Mouse (Mus musculus): ENCODE measurements around the gene Psg16. TPM values are rescaled to one million over a fixed set of nuclear protein-coding genes. Genes with fewer than 3 reads are reported as not detected.

Gene Psg16
- polyA plus RNA-seq, 1 experiment from 2014 or later = 0.12 TPM

- Histone ChIP-seq H3K4me2 (ENCODE audit: low read depth, severe bottlenecking) (no peak overlapping the region), H3K9ac (ENCODE audit: low read length) (no peak overlapping the region), H3K4me1 (ENCODE audit: control insufficient read depth, insufficient read depth, low read length) (peaks cover 20% of the 10 kb centered on the region), H3K27me3 (ENCODE audit: control insufficient read depth, insufficient read depth, low read length) (no peaks in the 10 kb centered on the region), H3K9me3 (ENCODE audit: control insufficient read depth, low read length) (no peaks in the 10 kb centered on the region), H3K4me3 (ENCODE audit: low read depth, low read length) (no peak overlapping the region), H3K36me3 (ENCODE audit: control insufficient read depth, insufficient read depth, low read length) (no peaks in the 10 kb centered on the region; the same call in 1 of the 2 replicates), H3K27ac (replicated peaks; ENCODE audit: low read depth, low read length) (no peak overlapping the region)
- no peak for ATAC-seq (ENCODE audit: insufficient number of reproducible peaks, low FRiP score, low TSS enrichment, low read depth)
- WGBS = 69% methylated on average over 7 of the region's 7 CpGs
- DNase-seq (ENCODE audit: low spot score) = no peak
Measured at GRCm38 (mm10) chr7:17028923-17029322, 44.9 kb upstream of the Psg16 start.

GRCm38 (mm10) chr7:17030239-17030638, 43.6 kb upstream of the Psg16 start:
- DNase-seq (ENCODE audit: low spot score) (no peak), ATAC-seq (ENCODE audit: insufficient number of reproducible peaks, low FRiP score, low TSS enrichment, low read depth) (no peak)
- Histone ChIP-seq H3K9ac (ENCODE audit: low read length) (no peak overlapping the region), H3K9me3 (ENCODE audit: control insufficient read depth, low read length) (no peaks in the 10 kb centered on the region), H3K36me3 (ENCODE audit: control insufficient read depth, insufficient read depth, low read length) (no peaks in the 10 kb centered on the region; the same call in 1 of the 2 replicates), H3K27ac (replicated peaks; ENCODE audit: low read depth, low read length) (no peak overlapping the region), H3K4me1 (ENCODE audit: control insufficient read depth, insufficient read depth, low read length) (peaks cover 13% of the 10 kb centered on the region), H3K4me2 (ENCODE audit: low read depth, severe bottlenecking) (no peak overlapping the region), H3K4me3 (ENCODE audit: low read depth, low read length) (no peak overlapping the region), H3K27me3 (ENCODE audit: control insufficient read depth, insufficient read depth, low read length) (no peaks in the 10 kb centered on the region)
- 80% methylated on average over 7 of the region's 7 CpGs for WGBS

DNA sequence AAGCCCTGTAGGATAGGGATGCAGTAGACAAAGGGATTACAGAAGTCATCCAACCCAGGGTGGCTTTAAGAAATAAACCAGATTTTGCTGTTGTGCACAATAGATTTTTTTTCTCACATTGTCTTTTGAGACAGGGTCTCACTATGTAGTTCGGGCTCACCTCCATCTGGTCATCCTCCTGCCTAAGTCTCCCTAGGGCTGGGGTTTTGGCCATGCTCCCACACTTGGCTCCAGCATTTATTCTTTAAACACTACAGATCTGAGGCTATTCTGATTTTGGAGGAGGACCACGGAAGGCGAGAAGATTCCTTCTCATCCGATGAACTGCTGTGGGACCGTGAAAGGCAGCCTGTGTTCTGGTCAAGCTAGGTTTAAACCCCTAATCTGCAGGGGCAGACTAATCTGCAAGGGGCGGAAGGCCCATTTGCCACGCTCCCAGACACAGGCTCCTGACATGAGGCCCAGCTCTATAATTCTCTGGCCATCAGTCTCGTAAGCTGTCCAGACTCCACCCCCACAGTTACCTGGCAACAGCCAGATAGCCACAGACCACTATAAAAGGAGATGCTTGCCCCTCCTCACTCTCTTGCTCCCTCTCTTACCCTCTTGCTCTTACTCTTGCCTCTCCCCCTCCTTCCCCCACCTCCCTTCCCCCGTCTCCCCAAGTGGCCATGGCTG, 35.7 kb upstream of the Psg16 start:
- no peaks in the 10 kb centered on the region for H3K9me3 ChIP-seq (ENCODE audit: control insufficient read depth, low read length)
- ATAC-seq (ENCODE audit: insufficient number of reproducible peaks, low FRiP score, low TSS enrichment, low read depth) (no peak), DNase-seq (ENCODE audit: low spot score) (no peak)
- no peak overlapping the region for H3K27ac ChIP-seq (replicated peaks; ENCODE audit: low read depth, low read length)
- no peak overlapping the region for H3K4me2 ChIP-seq (ENCODE audit: low read depth, severe bottlenecking)
- WGBS = 52% methylated on average over 9 of the region's 9 CpGs
- H3K27me3 ChIP-seq (ENCODE audit: control insufficient read depth, insufficient read depth, low read length) = no peaks in the 10 kb centered on the region
- H3K4me1 ChIP-seq (ENCODE audit: control insufficient read depth, insufficient read depth, low read length) = no peaks in the 10 kb centered on the region
- peaks cover 21% of the 10 kb centered on the region for H3K36me3 ChIP-seq (ENCODE audit: control insufficient read depth, insufficient read depth, low read length)
- H3K4me3 ChIP-seq (ENCODE audit: low read depth, low read length) = no peak overlapping the region
- H3K9ac ChIP-seq (ENCODE audit: low read length) = no peak overlapping the region

- WGBS = 92% methylated on average over 7 of the region's 7 CpGs
- H3K36me3 ChIP-seq (ENCODE audit: control insufficient read depth, insufficient read depth, low read length) = peaks cover 27% of the 10 kb centered on the region
Measured at GRCm38 (mm10) chr7:17039373-17039772, 34.5 kb upstream of the Psg16 start.

GRCm38 (mm10) chr7:17045743-17046142, 28.1 kb upstream of the Psg16 start:
- Histone ChIP-seq H3K27me3 (ENCODE audit: control insufficient read depth, insufficient read depth, low read length) (no peaks in the 10 kb centered on the region), H3K27ac (replicated peaks; ENCODE audit: low read depth, low read length) (no peak overlapping the region), H3K36me3 (ENCODE audit: control insufficient read depth, insufficient read depth, low read length) (peaks cover 8% of the 10 kb centered on the region), H3K9me3 (ENCODE audit: control insufficient read depth, low read length) (no peaks in the 10 kb centered on the region), H3K4me1 (ENCODE audit: control insufficient read depth, insufficient read depth, low read length) (no peaks in the 10 kb centered on the region), H3K4me2 (ENCODE audit: low read depth, severe bottlenecking) (no peak overlapping the region), H3K9ac (ENCODE audit: low read length) (no peak overlapping the region), H3K4me3 (ENCODE audit: low read depth, low read length) (no peak overlapping the region)
- 100% methylated on average over 1 of the region's 1 CpGs for WGBS
- DNase-seq (ENCODE audit: low spot score) (no peak), ATAC-seq (ENCODE audit: insufficient number of reproducible peaks, low FRiP score, low TSS enrichment, low read depth) (no peak)

More at GRCm38 (mm10) chr7:17039373-17039772, 34.5 kb upstream of the Psg16 start:
- Histone ChIP-seq H3K9me3 (ENCODE audit: control insufficient read depth, low read length) (no peaks in the 10 kb centered on the region), H3K4me1 (ENCODE audit: control insufficient read depth, insufficient read depth, low read length) (no peaks in the 10 kb centered on the region), H3K27ac (replicated peaks; ENCODE audit: low read depth, low read length) (no peak overlapping the region), H3K9ac (ENCODE audit: low read length) (no peak overlapping the region), H3K4me2 (ENCODE audit: low read depth, severe bottlenecking) (no peak overlapping the region), H3K4me3 (ENCODE audit: low read depth, low read length) (no peak overlapping the region), H3K27me3 (ENCODE audit: control insufficient read depth, insufficient read depth, low read length) (no peaks in the 10 kb centered on the region)
- ATAC-seq (ENCODE audit: insufficient number of reproducible peaks, low FRiP score, low TSS enrichment, low read depth) = no peak
- no peak for DNase-seq (ENCODE audit: low spot score)

- no peak for ATAC-seq (ENCODE audit: insufficient number of reproducible peaks, low FRiP score, low TSS enrichment, low read depth)
- no peak overlapping the region for H3K4me3 ChIP-seq (ENCODE audit: low read depth, low read length)
- H3K36me3 ChIP-seq (ENCODE audit: control insufficient read depth, insufficient read depth, low read length) = peaks cover 6% of the 10 kb centered on the region
- no peak overlapping the region for H3K4me2 ChIP-seq (ENCODE audit: low read depth, severe bottlenecking)
- no peak for DNase-seq (ENCODE audit: low spot score)
- WGBS = 88% methylated on average over 5 of the region's 5 CpGs
- no peaks in the 10 kb centered on the region for H3K9me3 ChIP-seq (ENCODE audit: control insufficient read depth, low read length)
- H3K27ac ChIP-seq (replicated peaks; ENCODE audit: low read depth, low read length) = no peak overlapping the region
- no peaks in the 10 kb centered on the region for H3K4me1 ChIP-seq (ENCODE audit: control insufficient read depth, insufficient read depth, low read length)
- H3K27me3 ChIP-seq (ENCODE audit: control insufficient read depth, insufficient read depth, low read length) = no peaks in the 10 kb centered on the region
- no peak overlapping the region for H3K9ac ChIP-seq (ENCODE audit: low read length)
Measured at GRCm38 (mm10) chr7:17047041-17047682, 26.7 kb upstream of the Psg16 start.

DNA sequence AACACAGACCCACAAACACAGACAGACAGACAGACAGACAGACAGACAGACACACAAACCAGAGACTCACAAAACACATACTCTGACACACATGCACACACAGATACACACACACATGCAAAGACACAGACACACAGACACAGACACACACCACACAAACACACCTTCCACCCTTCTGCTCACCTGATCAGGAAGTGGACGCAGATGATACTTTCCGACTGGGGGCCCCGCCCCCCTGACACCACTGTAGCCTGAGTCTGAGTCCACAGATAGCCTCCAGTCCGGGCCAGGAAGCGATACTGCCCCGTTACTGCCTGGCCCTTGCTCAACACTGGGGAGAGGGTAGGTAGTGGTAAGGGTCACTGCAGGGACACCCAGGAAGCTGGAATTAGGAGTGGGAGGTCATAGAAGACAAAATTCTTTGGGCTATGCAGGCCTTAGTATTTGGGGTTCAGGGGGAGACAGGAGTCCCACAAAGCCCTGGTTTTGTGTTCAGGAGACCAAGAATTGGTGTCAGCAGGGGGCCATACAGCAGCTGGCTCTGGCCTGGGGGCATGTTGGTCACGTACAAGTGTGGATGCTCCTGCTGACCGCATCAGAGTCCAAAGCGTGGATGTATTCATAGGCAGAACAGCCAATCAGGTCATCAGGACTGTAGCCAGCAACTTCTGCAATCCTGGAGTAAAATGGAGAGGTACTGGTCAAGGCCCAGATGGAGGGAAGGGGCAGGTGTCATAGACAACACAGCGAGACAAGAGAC, 25.2 kb upstream of the Psg16 start:
- 90% methylated on average over 10 of the region's 10 CpGs for WGBS
- Histone ChIP-seq H3K4me2 (ENCODE audit: low read depth, severe bottlenecking) (no peak overlapping the region), H3K27me3 (ENCODE audit: control insufficient read depth, insufficient read depth, low read length) (no peaks in the 10 kb centered on the region), H3K4me3 (ENCODE audit: low read depth, low read length) (no peak overlapping the region), H3K27ac (replicated peaks; ENCODE audit: low read depth, low read length) (no peak overlapping the region), H3K36me3 (ENCODE audit: control insufficient read depth, insufficient read depth, low read length) (peaks cover 5% of the 10 kb centered on the region), H3K4me1 (ENCODE audit: control insufficient read depth, insufficient read depth, low read length) (no peaks in the 10 kb centered on the region), H3K9me3 (ENCODE audit: control insufficient read depth, low read length) (peaks cover 3% of the 10 kb centered on the region; the same call in 1 of the 2 replicates), H3K9ac (ENCODE audit: low read length) (no peak overlapping the region)
- DNase-seq (ENCODE audit: low spot score) = no peak
- no peak for ATAC-seq (ENCODE audit: insufficient number of reproducible peaks, low FRiP score, low TSS enrichment, low read depth)

DNA sequence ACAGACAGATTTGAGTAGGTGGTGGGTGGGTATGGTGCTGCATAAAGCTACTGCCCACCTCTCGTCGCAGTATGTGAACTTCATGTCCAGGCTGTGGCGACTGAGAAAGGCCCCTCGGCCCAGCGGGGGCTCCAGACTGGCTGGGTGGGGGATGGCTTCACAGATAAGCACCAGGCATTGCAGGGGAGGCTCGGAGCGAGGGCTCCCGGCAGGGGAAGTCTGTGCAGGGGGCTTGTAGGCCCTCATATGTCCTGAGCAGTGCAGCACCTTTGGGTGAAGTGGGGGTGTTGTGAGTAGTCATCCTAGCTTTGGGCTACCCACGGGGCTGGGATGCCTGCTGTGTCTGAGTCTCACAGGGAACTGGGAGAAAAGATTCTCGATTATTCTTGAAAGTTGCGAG, 23.3 kb upstream of the Psg16 start:
- H3K4me1 ChIP-seq (ENCODE audit: control insufficient read depth, insufficient read depth, low read length) = no peaks in the 10 kb centered on the region
- H3K27me3 ChIP-seq (ENCODE audit: control insufficient read depth, insufficient read depth, low read length) = no peaks in the 10 kb centered on the region
- no peak overlapping the region for H3K4me3 ChIP-seq (ENCODE audit: low read depth, low read length)
- no peak overlapping the region for H3K4me2 ChIP-seq (ENCODE audit: low read depth, severe bottlenecking)
- peaks cover 4% of the 10 kb centered on the region; the same call in 1 of the 2 replicates for H3K9me3 ChIP-seq (ENCODE audit: control insufficient read depth, low read length)
- ATAC-seq (ENCODE audit: insufficient number of reproducible peaks, low FRiP score, low TSS enrichment, low read depth) = no peak
- H3K9ac ChIP-seq (ENCODE audit: low read length) = no peak overlapping the region
- no peaks in the 10 kb centered on the region for H3K36me3 ChIP-seq (ENCODE audit: control insufficient read depth, insufficient read depth, low read length)
- 61% methylated on average over 11 of the region's 11 CpGs for WGBS
- DNase-seq (ENCODE audit: low spot score) = no peak
- H3K27ac ChIP-seq (replicated peaks; ENCODE audit: low read depth, low read length) = no peak overlapping the region
